Mouse (Mus musculus): ENCODE data around the gene Rnf183.

The Rnf183 gene

GRCm38 (mm10) chr4:62430678-62431077 lies 4.4 kb downstream of the Rnf183 start:
- no peak for DNase-seq (ENCODE audit: extremely low spot score)

- no peak for DNase-seq (ENCODE audit: extremely low spot score)
Measured at GRCm38 (mm10) chr4:62429616-62430015, 5.4 kb downstream of the Rnf183 start.

- no peak for DNase-seq (ENCODE audit: extremely low spot score)
Measured at GRCm38 (mm10) chr4:62427978-62428758, 6.9 kb downstream of the Rnf183 start.

GRCm38 (mm10) chr4:62425891-62426290 lies 9.2 kb downstream of the Rnf183 start:
- DNase-seq (ENCODE audit: extremely low spot score): no peak

- no peak for DNase-seq (ENCODE audit: extremely low spot score)
Measured at GRCm38 (mm10) chr4:62419091-62419490, 16.0 kb downstream of the Rnf183 start.

GRCm38 (mm10) chr4:62418448-62418847 lies 16.6 kb downstream of the Rnf183 start:
- DNase-seq (ENCODE audit: extremely low spot score): no peak

- DNase-seq (ENCODE audit: extremely low spot score): no peak
Measured at GRCm38 (mm10) chr4:62411606-62412005, 23.4 kb downstream of the Rnf183 start.

GRCm38 (mm10) chr4:62410325-62410724 lies 24.7 kb downstream of the Rnf183 start:
- DNase-seq (ENCODE audit: extremely low spot score): no peak

GRCm38 (mm10) chr4:62409615-62410014 lies 25.4 kb downstream of the Rnf183 start:
- DNase-seq (ENCODE audit: extremely low spot score): no peak

GRCm38 (mm10) chr4:62408601-62409282 lies 26.3 kb downstream of the Rnf183 start, which contains the start of the genes Cdc26 and Prpf4:
Gene Cdc26, minus strand, starts transcription at chr4:62408642.
Gene Prpf4, plus strand, starts transcription at chr4:62408797.
- DNase-seq (ENCODE audit: extremely low spot score): peak; percentile 94

- peak; percentile 79 for DNase-seq (ENCODE audit: extremely low spot score)
Measured at GRCm38 (mm10) chr4:62407730-62408582, 27.1 kb downstream of the Rnf183 start.

GRCm38 (mm10) chr4:62406133-62406532 lies 28.9 kb downstream of the Rnf183 start:
- no peak for DNase-seq (ENCODE audit: extremely low spot score)

- no peak for DNase-seq (ENCODE audit: extremely low spot score)
Measured at GRCm38 (mm10) chr4:62398956-62399355, 36.1 kb downstream of the Rnf183 start.

- no peak for DNase-seq (ENCODE audit: extremely low spot score)
Measured at GRCm38 (mm10) chr4:62397616-62398365, 37.3 kb downstream of the Rnf183 start.

- DNase-seq (ENCODE audit: extremely low spot score): no peak
Measured at GRCm38 (mm10) chr4:62395806-62396205, 39.2 kb downstream of the Rnf183 start.

- peak; percentile 14 for DNase-seq (ENCODE audit: extremely low spot score)
Measured at GRCm38 (mm10) chr4:62393459-62393858, 41.6 kb downstream of the Rnf183 start.

GRCm38 (mm10) chr4:62391892-62392291 lies 43.2 kb downstream of the Rnf183 start:
- no peak for DNase-seq (ENCODE audit: extremely low spot score)

- no peak for DNase-seq (ENCODE audit: extremely low spot score)
Measured at GRCm38 (mm10) chr4:62389592-62390512, 45.2 kb downstream of the Rnf183 start.

GRCm38 (mm10) chr4:62385439-62385838 lies 49.6 kb downstream of the Rnf183 start:
- no peak for DNase-seq (ENCODE audit: extremely low spot score)

GRCm38 (mm10) chr4:62384159-62384558 lies 50.9 kb downstream of the Rnf183 start:
- no peak for DNase-seq (ENCODE audit: extremely low spot score)
